Mouse (Mus musculus) limb, embryonic 15.5 days (tissue): ENCODE results near the gene Kif23. TPM values are rescaled to one million over a fixed set of nuclear protein-coding genes. Genes with fewer than 3 reads are reported as not detected.
A peak's percentile ranks its signal among the peaks of the same experiment; 100 is the strongest.

Source experiments
- ATAC-seq: fragments of 200-750 bp; cut with Nextera tagmentation; 2 replicates; pipeline ENCODE4 v1.8.0; 2017; ENCODE audit warnings: low read depth, moderate TSS enrichment; ENCODE audit not compliant: insufficient number of reproducible peaks, low FRiP score, low TSS enrichment
- H3K27ac ChIP-seq: fragments of 300-500 bp; sonication (generic); 2 replicates; pipeline ENCODE4 v1.5.1; 2015; ENCODE audit warnings: moderate library complexity, mild to moderate bottlenecking, inconsistent platforms
- H3K27me3 ChIP-seq: fragments of 300-500 bp; sonication (generic); 2 replicates; pipeline ENCODE4 v1.6.1; 2015; ENCODE audit warnings: inconsistent platforms
- H3K36me3 ChIP-seq: fragments of 300-500 bp; sonication (generic); 2 replicates; pipeline ENCODE4 v1.6.1; 2015; ENCODE audit warnings: inconsistent platforms
- H3K4me1 ChIP-seq: fragments of 300-500 bp; sonication (generic); 2 replicates; pipeline ENCODE4 v1.6.1; 2015; ENCODE audit warnings: inconsistent platforms
- H3K4me2 ChIP-seq: fragments of 300-500 bp; sonication (generic); 2 replicates; pipeline ENCODE4 v1.6.1; 2015; ENCODE audit warnings: mild to moderate bottlenecking, inconsistent platforms
- H3K4me3 ChIP-seq: fragments of 300-500 bp; sonication (generic); 2 replicates; pipeline ENCODE4 v1.5.1; 2015; ENCODE audit warnings: mild to moderate bottlenecking, inconsistent platforms
- H3K9ac ChIP-seq: fragments of 300-500 bp; sonication (generic); 2 replicates; pipeline ENCODE4 v1.6.1; 2015; ENCODE audit warnings: inconsistent platforms
- H3K9me3 ChIP-seq: fragments of 300-500 bp; sonication (generic); 2 replicates; pipeline ENCODE4 v1.6.1; 2016; ENCODE audit warnings: inconsistent platforms
- WGBS: fragments of 180-500 bp; shearing (Covaris S2); methylation state at CpG from one replicate; pipeline ENCODE4 v1.1.7; 2015; 5-methylcytosine and 5-hydroxymethylcytosine counted together
- polyA plus RNA-seq: library from polyadenylated mRNA; unstranded; fragments of >200 nt; fragmentation: Nextera tagmentation; extraction: Ambion mirVana; gene quantifications from 2 replicates; pipeline ENCODE4 v1.2.1, GENCODE M21; 2015

The Kif23 gene
- polyA plus RNA-seq, 1 experiment from 2014 or later = 91.2 TPM

- Histone ChIP-seq H3K4me3 (no peak overlapping the region), H3K4me2 (no peak overlapping the region), H3K9me3 (no peaks in the 10 kb centered on the region), H3K27ac (no peak overlapping the region), H3K27me3 (no peaks in the 10 kb centered on the region), H3K9ac (no peak overlapping the region), H3K4me1 (0 out of 2 replicates have a peak, but pooled peaks cover 3% of the 10 kb centered on the region), H3K36me3 (peaks cover 35% of the 10 kb centered on the region)
- 81% methylated on average over 3 of the region's 3 CpGs for WGBS
- ATAC-seq = no peak
Observed at GRCm38 (mm10) chr9:61941054-61941453, 5.5 kb downstream of the Kif23 start.

GRCm38 (mm10) chr9:61933333-61933732 is 13.2 kb downstream of the Kif23 start:
- ATAC-seq = no peak
- H3K4me3 ChIP-seq = no peak overlapping the region
- H3K27ac ChIP-seq = no peak overlapping the region
- H3K9me3 ChIP-seq = no peaks in the 10 kb centered on the region
- no peak overlapping the region for H3K4me2 ChIP-seq
- 74% methylated on average over 2 of the region's 2 CpGs for WGBS
- H3K27me3 ChIP-seq = no peaks in the 10 kb centered on the region
- no peak overlapping the region for H3K9ac ChIP-seq
- no peaks in the 10 kb centered on the region for H3K4me1 ChIP-seq
- H3K36me3 ChIP-seq = peaks cover 83% of the 10 kb centered on the region

- Histone ChIP-seq H3K27ac (no peak overlapping the region), H3K4me3 (no peak overlapping the region), H3K36me3 (peaks cover 81% of the 10 kb centered on the region), H3K4me2 (no peak overlapping the region), H3K27me3 (no peaks in the 10 kb centered on the region), H3K9ac (no peak overlapping the region), H3K9me3 (no peaks in the 10 kb centered on the region), H3K4me1 (no peaks in the 10 kb centered on the region)
- ATAC-seq = no peak
- WGBS = 91% methylated on average over 3 of the region's 3 CpGs
Observed at GRCm38 (mm10) chr9:61932009-61932408, 14.6 kb downstream of the Kif23 start.

- no peak for ATAC-seq
- Histone ChIP-seq H3K4me2 (no peak overlapping the region), H3K4me3 (no peak overlapping the region), H3K27me3 (no peaks in the 10 kb centered on the region), H3K36me3 (peaks cover 84% of the 10 kb centered on the region), H3K9ac (no peak overlapping the region), H3K27ac (no peak overlapping the region), H3K4me1 (no peaks in the 10 kb centered on the region), H3K9me3 (no peaks in the 10 kb centered on the region)
- 91% methylated on average over 10 of the region's 10 CpGs for WGBS
Observed at GRCm38 (mm10) chr9:61925086-61925660, 21.4 kb downstream of the Kif23 start.

- no peak overlapping the region for H3K4me2 ChIP-seq
- H3K27ac ChIP-seq = no peak overlapping the region
- no peaks in the 10 kb centered on the region for H3K4me1 ChIP-seq
- WGBS = 87% methylated on average over 6 of the region's 6 CpGs
- peaks cover 79% of the 10 kb centered on the region for H3K36me3 ChIP-seq
- no peak for ATAC-seq
- no peak overlapping the region for H3K9ac ChIP-seq
- H3K9me3 ChIP-seq = no peaks in the 10 kb centered on the region
- no peaks in the 10 kb centered on the region for H3K27me3 ChIP-seq
- no peak overlapping the region for H3K4me3 ChIP-seq
Observed at GRCm38 (mm10) chr9:61920331-61920730, 26.2 kb downstream of the Kif23 start.

- H3K27ac ChIP-seq = no peak overlapping the region
- H3K27me3 ChIP-seq = no peaks in the 10 kb centered on the region
- WGBS = 94% methylated on average over 5 of the region's 5 CpGs
- H3K9ac ChIP-seq = no peak overlapping the region
- peaks cover 70% of the 10 kb centered on the region for H3K36me3 ChIP-seq
- no peaks in the 10 kb centered on the region for H3K9me3 ChIP-seq
- no peak overlapping the region for H3K4me3 ChIP-seq
- no peak for ATAC-seq
- no peak overlapping the region for H3K4me2 ChIP-seq
- peaks cover 2% of the 10 kb centered on the region; the same call in 1 of the 2 replicates for H3K4me1 ChIP-seq
Observed at GRCm38 (mm10) chr9:61919464-61919863, 27.1 kb downstream of the Kif23 start.

- Histone ChIP-seq H3K27ac (no peak overlapping the region), H3K36me3 (peaks cover 61% of the 10 kb centered on the region), H3K4me3 (no peak overlapping the region), H3K4me1 (peaks cover 15% of the 10 kb centered on the region), H3K4me2 (no peak overlapping the region), H3K9ac (no peak overlapping the region), H3K27me3 (no peaks in the 10 kb centered on the region), H3K9me3 (no peaks in the 10 kb centered on the region)
- ATAC-seq = no peak
- WGBS = 77% methylated on average over 6 of the region's 6 CpGs
Observed at GRCm38 (mm10) chr9:61917436-61917835, 29.1 kb downstream of the Kif23 start.

- Histone ChIP-seq H3K27ac (no peak overlapping the region), H3K4me3 (no peak overlapping the region), H3K4me1 (peaks cover 18% of the 10 kb centered on the region), H3K36me3 (peaks cover 61% of the 10 kb centered on the region), H3K27me3 (no peaks in the 10 kb centered on the region), H3K4me2 (no peak overlapping the region), H3K9ac (no peak overlapping the region), H3K9me3 (no peaks in the 10 kb centered on the region)
- WGBS = 88% methylated on average over 3 of the region's 3 CpGs
- no peak for ATAC-seq
Observed at GRCm38 (mm10) chr9:61916986-61917385, 29.6 kb downstream of the Kif23 start.

GRCm38 (mm10) chr9:61915393-61916005 is 31.1 kb downstream of the Kif23 start:
- H3K4me3 ChIP-seq = peak overlapping the region; percentile 72
- H3K36me3 ChIP-seq = peaks cover 61% of the 10 kb centered on the region
- H3K4me2 ChIP-seq = peak overlapping the region; percentile 72
- 50% methylated on average over 4 of the region's 4 CpGs for WGBS
- H3K9ac ChIP-seq = no peak overlapping the region
- H3K9me3 ChIP-seq = no peaks in the 10 kb centered on the region
- H3K4me1 ChIP-seq = peaks cover 22% of the 10 kb centered on the region
- peak overlapping the region; percentile 98 for H3K27ac ChIP-seq
- H3K27me3 ChIP-seq = no peaks in the 10 kb centered on the region
- no peak for ATAC-seq

GRCm38 (mm10) chr9:61914917-61915300 is 31.7 kb downstream of the Kif23 start:
- Histone ChIP-seq H3K4me3 (peak overlapping the region; percentile 72), H3K9ac (peak overlapping the region; percentile 48), H3K27me3 (no peaks in the 10 kb centered on the region), H3K36me3 (peaks cover 55% of the 10 kb centered on the region), H3K9me3 (no peaks in the 10 kb centered on the region), H3K4me2 (peak overlapping the region; percentile 72), H3K4me1 (peaks cover 22% of the 10 kb centered on the region), H3K27ac (peak overlapping the region; percentile 98)
- no peak for ATAC-seq
- 2% methylated on average over 13 of the region's 13 CpGs for WGBS

- Histone ChIP-seq H3K4me3 (peak within 1 kb of the TSS; percentile 72), H3K4me2 (peak within 1 kb of the TSS; percentile 72), H3K9ac (peak within 1 kb of the TSS; percentile 68), H3K9me3 (no peaks in the 10 kb centered on the region), H3K27ac (peak within 1 kb of the TSS; percentile 98), H3K36me3 (peaks cover 50% of the 10 kb centered on the region), H3K27me3 (no peaks in the 10 kb centered on the region), H3K4me1 (peaks cover 22% of the 10 kb centered on the region)
- under 1% methylated on average over 70 of the region's 70 CpGs for WGBS
- peak; percentile 94 for ATAC-seq
Observed at GRCm38 (mm10) chr9:61914203-61914916, 32.2 kb downstream of the Kif23 start, which contains the start of gene Rplp1. TSS of gene Rplp1 (minus strand) at chr9:61914542.
